Mouse (Mus musculus): ENCODE measurements around the gene Rnaset2b.
"Not testable (repeated sequence)": the region's sequence is repeated elsewhere in the genome, so short reads cannot be mapped to it uniquely, and the experiment has no call there.

DNA sequence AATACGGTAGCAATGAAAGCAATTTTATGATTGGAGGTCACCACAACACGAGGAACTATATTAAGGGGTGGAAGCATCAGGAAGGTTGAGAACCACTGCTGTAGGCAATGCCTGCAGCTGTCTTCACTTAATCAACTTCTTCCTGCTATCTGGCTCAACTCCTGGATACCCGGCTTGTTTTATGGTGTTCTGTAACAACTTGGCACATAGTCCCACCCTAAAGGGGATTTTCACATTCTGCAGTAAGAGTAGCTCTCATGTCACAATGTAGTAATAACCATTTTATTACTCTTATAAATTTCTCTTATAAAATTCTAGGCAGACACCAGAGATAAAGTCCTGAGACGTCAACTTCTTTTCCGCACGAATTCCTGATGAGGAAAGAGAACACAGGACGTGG, 39.0 kb downstream of the Rnaset2b start:
- TF ChIP-seq POLR2A, CTCF (IDR thresholded peaks at IDR 0.05; ENCODE audit: extremely low read depth, insufficient read depth, low read length): not testable (repeated sequence)

All from cortical plate, adult 2 months (tissue).